Mouse (Mus musculus) hindbrain, embryonic 11.5 days (tissue): ENCODE measurements at regions not wholly inside any gene's neighbourhood (a gene's known extent, or its start where the extent isn't known, plus 50 kb on each side); places are given as distances from the start of the nearest gene placed in this dataset.

ENCODE experiments used
- ATAC-seq: fragments of 200-750 bp; cut with Nextera tagmentation; 2 replicates; pipeline ENCODE4 v1.8.0; 2017; ENCODE audit warnings: mild to moderate bottlenecking, moderate TSS enrichment, moderate library complexity; ENCODE audit not compliant: low FRiP score
- DNase-seq: peaks from one replicate; pipeline ENCODE4 v3.0.0-alpha.2; 2015; ENCODE audit warnings: low spot score
- H3K27ac ChIP-seq: fragments of 300-500 bp; sonication (generic); 2 replicates; pipeline ENCODE4 v1.5.1; 2014; ENCODE audit warnings: mild to moderate bottlenecking, low read depth, low read length
- H3K27me3 ChIP-seq: fragments of 300-500 bp; sonication (generic); 2 replicates; pipeline ENCODE4 v1.6.1; 2014; ENCODE audit warnings: mild to moderate bottlenecking, low read length, moderate library complexity, mixed read lengths; ENCODE audit not compliant: control insufficient read depth, insufficient read depth
- H3K36me3 ChIP-seq: fragments of 300-500 bp; sonication (generic); 2 replicates; pipeline ENCODE4 v1.6.1; 2014; ENCODE audit warnings: mild to moderate bottlenecking, low read length, moderate library complexity, mixed read lengths; ENCODE audit not compliant: control insufficient read depth, insufficient read depth
- H3K4me1 ChIP-seq: fragments of 300-500 bp; sonication (generic); replicated peaks from 2 replicates; pipeline ENCODE4 v1.6.1; 2014; ENCODE audit warnings: low read length, mixed read lengths; ENCODE audit not compliant: control insufficient read depth, insufficient read depth
- H3K4me2 ChIP-seq: fragments of 300-500 bp; sonication (generic); replicated peaks from 2 replicates; pipeline ENCODE4 v1.6.1; 2014; ENCODE audit warnings: mild to moderate bottlenecking, low read depth, low read length
- H3K4me3 ChIP-seq: fragments of 300-500 bp; sonication (generic); 2 replicates; pipeline ENCODE4 v1.5.1; 2014; ENCODE audit warnings: low read depth, low read length
- H3K9ac ChIP-seq: fragments of 300-500 bp; sonication (generic); 2 replicates; pipeline ENCODE4 v1.6.1; 2014; ENCODE audit warnings: low read depth, low read length
- H3K9me3 ChIP-seq: fragments of 300-500 bp; sonication (generic); 2 replicates; pipeline ENCODE4 v1.6.1; 2016; ENCODE audit warnings: low read length; ENCODE audit not compliant: control insufficient read depth
- WGBS: fragments of 180-500 bp; shearing (Covaris S2); extraction: QIAGEN DNeasy Blood & Tissue Kit; methylation state at CpG from one replicate; pipeline ENCODE4 v1.1.7; 2014; 5-methylcytosine and 5-hydroxymethylcytosine counted together

- Histone ChIP-seq H3K9ac (no peak overlapping the region), H3K27ac (no peak overlapping the region), H3K4me1 (no peaks in the 10 kb centered on the region), H3K4me3 (no peak overlapping the region), H3K9me3 (no peaks in the 10 kb centered on the region), H3K36me3 (no peaks in the 10 kb centered on the region), H3K27me3 (no peaks in the 10 kb centered on the region), H3K4me2 (no peak overlapping the region)
- no peak for ATAC-seq
- 81% methylated on average over 5 of the region's 5 CpGs for WGBS
- no peak for DNase-seq
Measured at GRCm38 (mm10) chr16:55442821-55443581, 145.2 kb upstream of the Zpld1 start.

- H3K9ac ChIP-seq = no peak overlapping the region
- no peaks in the 10 kb centered on the region for H3K9me3 ChIP-seq
- ATAC-seq (peak; percentile 45), DNase-seq (no peak)
- WGBS = 58% methylated on average over 4 of the region's 4 CpGs
- no peak overlapping the region for H3K27ac ChIP-seq
- H3K4me3 ChIP-seq = no peak overlapping the region
- no peaks in the 10 kb centered on the region for H3K27me3 ChIP-seq
- H3K4me2 ChIP-seq = no peak overlapping the region
- H3K4me1 ChIP-seq = 0 out of 2 replicates have a peak, but pooled peaks cover 2% of the 10 kb centered on the region
- H3K36me3 ChIP-seq = no peaks in the 10 kb centered on the region
Measured at GRCm38 (mm10) chr16:55435139-55435968, 137.6 kb upstream of the Zpld1 start.

GRCm38 (mm10) chr16:55421569-55422342 lies 124.0 kb upstream of the Zpld1 start:
- WGBS = 57% methylated on average over 7 of the region's 7 CpGs
- Histone ChIP-seq H3K27ac (no peak overlapping the region), H3K9ac (no peak overlapping the region), H3K4me2 (no peak overlapping the region), H3K36me3 (no peaks in the 10 kb centered on the region), H3K4me1 (no peaks in the 10 kb centered on the region), H3K27me3 (no peaks in the 10 kb centered on the region), H3K9me3 (no peaks in the 10 kb centered on the region), H3K4me3 (no peak overlapping the region)
- ATAC-seq (no peak), DNase-seq (no peak)

- 0 out of 2 replicates have a peak, but pooled peaks have one; percentile 33 for ATAC-seq
- no peaks in the 10 kb centered on the region for H3K36me3 ChIP-seq
- no peak overlapping the region for H3K4me3 ChIP-seq
- H3K4me2 ChIP-seq = no peak overlapping the region
- no peaks in the 10 kb centered on the region for H3K4me1 ChIP-seq
- no peak overlapping the region for H3K9ac ChIP-seq
- H3K27me3 ChIP-seq = no peaks in the 10 kb centered on the region
- 84% methylated on average over 4 of the region's 4 CpGs for WGBS
- no peak for DNase-seq
- no peak overlapping the region for H3K27ac ChIP-seq
- H3K9me3 ChIP-seq = no peaks in the 10 kb centered on the region
Measured at GRCm38 (mm10) chr16:55420876-55421568, 123.2 kb upstream of the Zpld1 start.

- H3K9me3 ChIP-seq = no peaks in the 10 kb centered on the region
- H3K4me2 ChIP-seq = no peak overlapping the region
- no peak overlapping the region for H3K4me3 ChIP-seq
- H3K9ac ChIP-seq = no peak overlapping the region
- no peaks in the 10 kb centered on the region for H3K27me3 ChIP-seq
- DNase-seq (no peak), ATAC-seq (no peak)
- H3K27ac ChIP-seq = no peak overlapping the region
- H3K4me1 ChIP-seq = no peaks in the 10 kb centered on the region
- 88% methylated on average over 3 of the region's 3 CpGs for WGBS
- H3K36me3 ChIP-seq = no peaks in the 10 kb centered on the region
Measured at GRCm38 (mm10) chr16:55418871-55419270, 121.1 kb upstream of the Zpld1 start.

GRCm38 (mm10) chr16:55400818-55401217 lies 103.0 kb upstream of the Zpld1 start:
- Histone ChIP-seq H3K4me1 (no peaks in the 10 kb centered on the region), H3K9me3 (no peaks in the 10 kb centered on the region), H3K27me3 (no peaks in the 10 kb centered on the region), H3K4me3 (no peak overlapping the region), H3K9ac (no peak overlapping the region), H3K4me2 (no peak overlapping the region), H3K36me3 (no peaks in the 10 kb centered on the region), H3K27ac (no peak overlapping the region)
- no peak for ATAC-seq
- DNase-seq = no peak

GRCm38 (mm10) chr16:55394864-55395263 lies 97.1 kb upstream of the Zpld1 start:
- H3K27me3 ChIP-seq = no peaks in the 10 kb centered on the region
- ATAC-seq (no peak), DNase-seq (no peak)
- no peak overlapping the region for H3K4me3 ChIP-seq
- no peak overlapping the region for H3K9ac ChIP-seq
- no peaks in the 10 kb centered on the region for H3K36me3 ChIP-seq
- 69% methylated on average over 3 of the region's 3 CpGs for WGBS
- no peaks in the 10 kb centered on the region for H3K9me3 ChIP-seq
- H3K4me1 ChIP-seq = no peaks in the 10 kb centered on the region
- no peak overlapping the region for H3K27ac ChIP-seq
- no peak overlapping the region for H3K4me2 ChIP-seq

- Histone ChIP-seq H3K36me3 (no peaks in the 10 kb centered on the region), H3K4me3 (no peak overlapping the region), H3K9ac (no peak overlapping the region), H3K27ac (no peak overlapping the region), H3K4me1 (no peaks in the 10 kb centered on the region), H3K4me2 (no peak overlapping the region), H3K9me3 (no peaks in the 10 kb centered on the region), H3K27me3 (no peaks in the 10 kb centered on the region)
- ATAC-seq = no peak
- no peak for DNase-seq
- 89% methylated on average over 7 of the region's 7 CpGs for WGBS
Measured at GRCm38 (mm10) chr16:55390400-55390799, 92.6 kb upstream of the Zpld1 start.
